Mouse (Mus musculus): Measurements from ENCODE around the gene Ubash3a. TPM values are rescaled to one million over a fixed set of nuclear protein-coding genes. Genes with fewer than 3 reads are reported as not detected.

Gene Ubash3a
- polyA plus RNA-seq, 1 experiment from 2014 or later = 8.3 TPM

DNA sequence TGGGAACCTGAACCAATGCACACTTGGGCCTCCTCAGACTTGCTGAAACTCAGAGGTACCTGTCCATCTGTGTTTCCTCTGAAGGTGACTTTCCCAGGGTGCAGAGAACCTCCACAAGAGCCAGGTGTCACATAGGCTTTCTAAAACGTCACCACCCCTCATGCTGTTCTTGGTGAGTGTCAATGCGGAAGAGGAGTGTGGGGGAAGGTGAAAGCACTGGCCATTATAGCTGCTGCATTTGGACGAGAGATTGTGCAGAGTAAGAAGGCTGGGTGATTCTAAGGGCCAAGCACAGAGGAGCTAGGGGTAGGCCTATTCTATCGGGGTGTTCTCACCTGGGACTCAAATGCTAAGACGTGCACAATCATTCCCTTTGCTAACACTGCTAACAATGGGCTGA, 46.3 kb downstream of the Ubash3a start:
- Histone ChIP-seq H3K36me3 (ENCODE audit: control insufficient read depth, insufficient read depth) (no peaks in the 10 kb centered on the region), H3K4me1 (ENCODE audit: control insufficient read depth, insufficient read depth, low read length) (no peaks in the 10 kb centered on the region), H3K9me3 (replicated peaks; ENCODE audit: control insufficient read depth, low read length) (no peaks in the 10 kb centered on the region), H3K27ac (ENCODE audit: low read length) (no peak overlapping the region), H3K27me3 (ENCODE audit: control insufficient read depth, insufficient read depth, low read length) (no peaks in the 10 kb centered on the region), H3K9ac (ENCODE audit: low read length) (no peak overlapping the region), H3K4me3 (ENCODE audit: low read length) (no peak overlapping the region), H3K4me2 (ENCODE audit: low read depth, low read length) (no peak overlapping the region)
- WGBS = 56% methylated on average over 5 of the region's 5 CpGs
- ATAC-seq (replicated peaks; ENCODE audit: extremely low read depth, insufficient read depth, low FRiP score) = no peak

DNA sequence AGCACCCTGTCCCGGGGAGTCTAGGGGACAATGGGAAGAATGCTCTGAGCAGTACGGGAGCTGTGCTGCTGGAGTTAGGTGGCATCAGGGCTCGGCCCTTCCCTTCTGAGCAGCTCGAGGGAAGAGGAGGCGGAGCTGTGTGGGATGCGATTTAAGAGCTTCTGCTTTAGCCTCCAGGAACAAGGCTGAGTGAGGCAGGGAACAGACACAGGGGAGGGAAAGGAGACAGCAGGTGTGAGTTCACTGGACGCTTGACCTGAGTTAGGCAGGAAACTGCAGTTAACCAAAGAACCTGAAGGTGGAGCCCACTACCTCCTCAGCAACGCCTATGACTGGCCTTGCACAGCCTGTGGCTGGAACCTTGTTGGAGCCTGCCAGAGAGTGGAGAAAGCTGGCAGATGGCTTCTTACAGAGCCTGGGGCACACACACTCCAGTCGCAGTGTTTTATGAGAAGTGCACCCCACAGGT, 46.8 kb downstream of the Ubash3a start:
- whole genome bisulfite sequencing = 12% methylated on average over 9 of the region's 9 CpGs
- Histone ChIP-seq H3K27ac (ENCODE audit: low read length) (no peak overlapping the region), H3K4me2 (ENCODE audit: low read depth, low read length) (no peak overlapping the region), H3K4me1 (ENCODE audit: control insufficient read depth, insufficient read depth, low read length) (no peaks in the 10 kb centered on the region), H3K27me3 (ENCODE audit: control insufficient read depth, insufficient read depth, low read length) (no peaks in the 10 kb centered on the region), H3K9me3 (replicated peaks; ENCODE audit: control insufficient read depth, low read length) (no peaks in the 10 kb centered on the region), H3K9ac (ENCODE audit: low read length) (no peak overlapping the region), H3K4me3 (ENCODE audit: low read length) (no peak overlapping the region), H3K36me3 (ENCODE audit: control insufficient read depth, insufficient read depth) (no peaks in the 10 kb centered on the region)
- peak; percentile 78 for ATAC-seq (replicated peaks; ENCODE audit: extremely low read depth, insufficient read depth, low FRiP score)

DNA sequence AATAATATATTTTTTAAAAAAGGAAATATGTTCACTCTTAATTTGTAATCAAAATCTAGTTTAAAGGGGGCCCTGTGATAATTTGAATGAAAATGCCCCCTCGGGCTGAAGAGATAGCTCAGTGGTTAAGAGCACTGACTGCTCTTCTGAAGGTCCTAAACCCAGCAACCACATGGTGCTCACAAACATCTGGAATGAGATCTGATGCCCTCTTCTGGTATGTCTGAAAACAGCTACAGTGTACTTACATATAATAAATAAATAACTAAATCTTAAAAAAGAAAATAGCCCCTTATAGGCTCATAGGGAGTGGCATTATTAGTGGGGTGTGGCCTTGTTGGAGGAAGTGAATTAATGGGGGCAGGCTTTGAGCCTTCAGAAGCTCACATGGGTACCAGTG, 49.5 kb downstream of the Ubash3a start:
- Histone ChIP-seq H3K27ac (ENCODE audit: low read length) (no peak overlapping the region), H3K27me3 (ENCODE audit: control insufficient read depth, insufficient read depth, low read length) (no peaks in the 10 kb centered on the region), H3K4me3 (ENCODE audit: low read length) (no peak overlapping the region), H3K36me3 (ENCODE audit: control insufficient read depth, insufficient read depth) (no peaks in the 10 kb centered on the region), H3K4me1 (ENCODE audit: control insufficient read depth, insufficient read depth, low read length) (no peaks in the 10 kb centered on the region), H3K9me3 (replicated peaks; ENCODE audit: control insufficient read depth, low read length) (no peaks in the 10 kb centered on the region), H3K4me2 (ENCODE audit: low read depth, low read length) (no peak overlapping the region), H3K9ac (ENCODE audit: low read length) (no peak overlapping the region)
- ATAC-seq (replicated peaks; ENCODE audit: extremely low read depth, insufficient read depth, low FRiP score) = no peak
- 82% methylated on average over 1 of the region's 1 CpGs for WGBS

DNA sequence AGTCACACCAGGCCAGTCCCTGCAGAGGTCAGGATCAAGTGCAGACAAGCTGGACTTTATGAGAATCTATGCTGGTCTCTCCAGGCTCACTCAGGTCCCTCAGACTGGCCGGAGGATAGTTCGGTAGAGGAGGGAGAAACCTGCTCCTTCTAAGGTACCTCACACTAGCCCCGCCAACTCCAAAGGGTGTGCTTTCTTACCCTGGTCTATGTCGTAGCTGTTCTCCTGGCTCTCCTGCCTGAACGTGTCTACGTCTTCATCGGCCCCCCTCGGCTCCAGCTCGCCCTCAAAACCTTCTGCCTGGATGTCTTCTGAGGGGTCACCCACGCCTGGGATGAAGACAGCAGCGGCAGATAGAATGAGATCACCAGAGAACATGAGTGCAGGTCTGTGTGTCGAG, 50.2 kb downstream of the Ubash3a start:
- Histone ChIP-seq H3K4me2 (ENCODE audit: low read depth, low read length) (no peak overlapping the region), H3K27ac (ENCODE audit: low read length) (no peak overlapping the region), H3K9ac (ENCODE audit: low read length) (no peak overlapping the region), H3K4me3 (ENCODE audit: low read length) (no peak overlapping the region), H3K27me3 (ENCODE audit: control insufficient read depth, insufficient read depth, low read length) (no peaks in the 10 kb centered on the region), H3K36me3 (ENCODE audit: control insufficient read depth, insufficient read depth) (no peaks in the 10 kb centered on the region), H3K4me1 (ENCODE audit: control insufficient read depth, insufficient read depth, low read length) (no peaks in the 10 kb centered on the region), H3K9me3 (replicated peaks; ENCODE audit: control insufficient read depth, low read length) (no peaks in the 10 kb centered on the region)
- WGBS = 85% methylated on average over 12 of the region's 12 CpGs
- ATAC-seq (replicated peaks; ENCODE audit: extremely low read depth, insufficient read depth, low FRiP score) = no peak

DNA sequence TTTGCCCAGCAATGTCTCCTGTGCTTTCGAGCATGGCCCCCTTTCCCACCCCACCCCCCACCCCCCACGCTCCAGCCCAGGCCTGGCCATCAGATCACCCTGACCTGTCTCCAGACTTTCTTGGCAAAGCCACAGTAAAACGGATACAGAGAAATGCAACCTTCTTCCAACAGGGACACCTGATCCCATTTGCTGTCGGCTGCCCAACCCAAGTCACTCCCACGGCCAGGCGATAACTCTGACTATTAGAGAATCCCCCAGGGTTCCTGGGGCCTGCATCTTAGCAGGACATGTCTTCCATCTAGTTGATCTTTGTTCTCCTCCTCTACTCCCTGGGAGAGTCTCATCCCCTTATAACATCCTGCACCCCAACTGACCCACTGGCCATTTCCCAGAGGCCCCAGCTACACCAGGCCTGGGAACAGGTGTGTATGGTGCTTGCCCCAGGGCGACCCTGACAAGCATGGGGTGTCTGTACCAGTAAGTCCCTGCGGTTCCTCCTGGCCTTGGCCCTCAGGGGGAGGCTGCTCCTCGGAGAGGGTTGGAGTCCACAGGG, 50.7 kb downstream of the Ubash3a start:
- Histone ChIP-seq H3K9ac (ENCODE audit: low read length) (no peak overlapping the region), H3K36me3 (ENCODE audit: control insufficient read depth, insufficient read depth) (no peaks in the 10 kb centered on the region), H3K4me2 (ENCODE audit: low read depth, low read length) (no peak overlapping the region), H3K9me3 (replicated peaks; ENCODE audit: control insufficient read depth, low read length) (no peaks in the 10 kb centered on the region), H3K27ac (ENCODE audit: low read length) (no peak overlapping the region), H3K4me1 (ENCODE audit: control insufficient read depth, insufficient read depth, low read length) (no peaks in the 10 kb centered on the region), H3K4me3 (ENCODE audit: low read length) (no peak overlapping the region), H3K27me3 (ENCODE audit: control insufficient read depth, insufficient read depth, low read length) (no peaks in the 10 kb centered on the region)
- WGBS = 76% methylated on average over 9 of the region's 9 CpGs
- no peak for ATAC-seq (replicated peaks; ENCODE audit: extremely low read depth, insufficient read depth, low FRiP score)

DNA sequence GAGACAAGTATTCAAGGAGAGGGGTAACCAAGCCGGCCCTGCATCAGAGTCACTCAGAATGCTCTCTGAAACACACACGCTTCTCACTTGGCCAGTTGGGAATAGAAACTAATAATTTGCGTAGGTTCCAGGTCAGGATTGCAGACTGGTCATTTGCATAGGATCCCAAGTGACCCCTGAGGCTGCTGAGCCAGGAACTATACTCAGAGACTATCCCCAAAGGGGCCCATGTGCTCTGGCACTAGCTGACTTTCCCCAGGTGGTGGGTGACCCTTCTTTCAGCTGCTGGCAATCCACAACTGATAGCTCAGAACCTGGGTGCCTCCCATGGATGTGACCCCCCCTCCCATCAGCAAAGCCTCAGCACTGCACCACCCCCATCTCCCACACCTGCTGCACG, 51.5 kb downstream of the Ubash3a start:
- Histone ChIP-seq H3K9ac (ENCODE audit: low read length) (no peak overlapping the region), H3K4me1 (ENCODE audit: control insufficient read depth, insufficient read depth, low read length) (no peaks in the 10 kb centered on the region), H3K4me2 (ENCODE audit: low read depth, low read length) (no peak overlapping the region), H3K27ac (ENCODE audit: low read length) (no peak overlapping the region), H3K4me3 (ENCODE audit: low read length) (no peak overlapping the region), H3K36me3 (ENCODE audit: control insufficient read depth, insufficient read depth) (no peaks in the 10 kb centered on the region), H3K27me3 (ENCODE audit: control insufficient read depth, insufficient read depth, low read length) (no peaks in the 10 kb centered on the region), H3K9me3 (replicated peaks; ENCODE audit: control insufficient read depth, low read length) (no peaks in the 10 kb centered on the region)
- ATAC-seq (replicated peaks; ENCODE audit: extremely low read depth, insufficient read depth, low FRiP score) = no peak
- 79% methylated on average over 4 of the region's 4 CpGs for WGBS

DNA sequence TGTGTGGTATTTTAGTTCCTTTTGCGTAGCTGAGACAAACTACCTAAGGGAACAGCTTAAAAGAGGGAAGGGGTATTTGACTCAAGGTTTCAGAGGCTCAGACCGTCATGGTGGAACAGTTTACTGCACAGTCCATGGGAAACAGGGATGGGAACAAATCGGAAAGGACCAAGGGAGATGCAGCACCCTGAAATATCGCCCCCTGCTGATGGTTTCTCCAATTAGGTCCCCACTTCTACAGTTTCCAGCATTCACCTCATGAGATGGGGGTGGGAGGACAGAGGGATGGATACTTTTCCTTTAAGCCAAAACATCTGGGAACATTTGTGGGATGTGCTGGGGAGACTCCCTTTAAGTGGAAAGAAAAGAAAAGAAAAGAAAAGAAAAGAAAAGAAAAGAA, 52.2 kb downstream of the Ubash3a start:
- Histone ChIP-seq H3K4me3 (ENCODE audit: low read length) (no peak overlapping the region), H3K4me1 (ENCODE audit: control insufficient read depth, insufficient read depth, low read length) (no peaks in the 10 kb centered on the region), H3K27ac (ENCODE audit: low read length) (no peak overlapping the region), H3K36me3 (ENCODE audit: control insufficient read depth, insufficient read depth) (no peaks in the 10 kb centered on the region), H3K27me3 (ENCODE audit: control insufficient read depth, insufficient read depth, low read length) (no peaks in the 10 kb centered on the region), H3K9ac (ENCODE audit: low read length) (no peak overlapping the region), H3K9me3 (replicated peaks; ENCODE audit: control insufficient read depth, low read length) (no peaks in the 10 kb centered on the region), H3K4me2 (ENCODE audit: low read depth, low read length) (no peak overlapping the region)
- no peak for ATAC-seq (replicated peaks; ENCODE audit: extremely low read depth, insufficient read depth, low FRiP score)
- WGBS = 64% methylated on average over 4 of the region's 4 CpGs

DNA sequence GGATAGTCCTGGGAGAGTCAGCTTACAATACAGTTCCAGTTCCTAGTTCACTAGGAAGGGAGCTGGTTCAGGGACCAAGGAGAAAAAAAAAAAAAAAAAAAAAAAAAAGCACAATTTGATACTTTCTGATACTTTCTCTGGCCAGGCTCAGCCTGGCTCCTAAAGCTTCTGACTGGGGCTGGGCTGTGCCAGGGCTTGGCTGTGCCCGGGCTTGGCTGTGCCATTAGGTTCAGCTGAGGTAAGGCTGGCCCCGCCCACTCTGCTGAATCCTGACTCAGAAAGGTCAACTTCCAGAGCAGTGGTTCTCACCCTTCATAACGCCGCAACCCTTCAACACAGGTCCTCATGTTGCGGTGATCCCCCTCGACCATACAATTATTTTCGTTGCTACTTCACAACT, 52.8 kb downstream of the Ubash3a start:
- no peak overlapping the region for H3K4me3 ChIP-seq (ENCODE audit: low read length)
- H3K9ac ChIP-seq (ENCODE audit: low read length) = no peak overlapping the region
- no peaks in the 10 kb centered on the region for H3K27me3 ChIP-seq (ENCODE audit: control insufficient read depth, insufficient read depth, low read length)
- no peaks in the 10 kb centered on the region for H3K4me1 ChIP-seq (ENCODE audit: control insufficient read depth, insufficient read depth, low read length)
- no peak overlapping the region for H3K4me2 ChIP-seq (ENCODE audit: low read depth, low read length)
- H3K9me3 ChIP-seq (replicated peaks; ENCODE audit: control insufficient read depth, low read length) = no peaks in the 10 kb centered on the region
- no peak overlapping the region for H3K27ac ChIP-seq (ENCODE audit: low read length)
- no peaks in the 10 kb centered on the region for H3K36me3 ChIP-seq (ENCODE audit: control insufficient read depth, insufficient read depth)
- 80% methylated on average over 7 of the region's 7 CpGs for WGBS
- ATAC-seq (replicated peaks; ENCODE audit: extremely low read depth, insufficient read depth, low FRiP score) = no peak

DNA sequence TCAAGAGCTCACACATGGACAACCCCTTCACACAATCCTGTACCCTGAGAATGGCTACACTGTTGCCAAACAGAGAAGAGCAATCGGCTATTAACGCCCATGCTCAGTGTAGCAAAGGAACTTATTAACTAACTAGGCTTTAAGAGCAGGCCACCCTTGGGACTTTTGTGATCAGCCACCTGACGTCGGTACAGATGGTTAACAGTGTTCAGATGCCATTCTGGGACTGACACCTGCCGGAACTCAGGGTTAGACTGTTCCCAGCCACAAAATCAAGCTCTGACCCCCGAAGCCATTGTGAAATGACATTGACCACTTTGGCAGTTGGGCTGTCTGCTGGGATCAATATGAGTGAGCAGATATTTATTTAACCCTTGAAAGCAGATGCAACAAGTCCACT, 53.7 kb downstream of the Ubash3a start:
- no peak for ATAC-seq (replicated peaks; ENCODE audit: extremely low read depth, insufficient read depth, low FRiP score)
- WGBS = 80% methylated on average over 6 of the region's 6 CpGs

More for the DNA sequence above, 53.7 kb downstream of the Ubash3a start:
- Histone ChIP-seq H3K36me3 (ENCODE audit: control insufficient read depth, insufficient read depth) (no peaks in the 10 kb centered on the region), H3K9ac (ENCODE audit: low read length) (no peak overlapping the region), H3K27me3 (ENCODE audit: control insufficient read depth, insufficient read depth, low read length) (no peaks in the 10 kb centered on the region), H3K4me2 (ENCODE audit: low read depth, low read length) (no peak overlapping the region), H3K27ac (ENCODE audit: low read length) (no peak overlapping the region), H3K4me3 (ENCODE audit: low read length) (no peak overlapping the region), H3K4me1 (ENCODE audit: control insufficient read depth, insufficient read depth, low read length) (no peaks in the 10 kb centered on the region), H3K9me3 (replicated peaks; ENCODE audit: control insufficient read depth, low read length) (no peaks in the 10 kb centered on the region)

Measured in heart, embryonic 16.5 days (tissue).